Mouse (Mus musculus) spleen, adult 2 months (tissue): ENCODE data around the gene Dkk1.

ENCODE experiments used
- CTCF ChIP-seq: fragments of 200-500 bp; IDR thresholded peaks from 2 replicates; pipeline ENCODE4 v1.5.1; 2011; ENCODE audit warnings: mild to moderate bottlenecking, inconsistent platforms; ENCODE audit not compliant: insufficient read depth, insufficient read length, insufficient replicate concordance; ENCODE audit errors: extremely low read depth
- POLR2A ChIP-seq: fragments of 200-500 bp; IDR thresholded peaks from 2 replicates; pipeline ENCODE4 v1.6.1; 2011; ENCODE audit warnings: low read depth, low read length, inconsistent platforms

DNA sequence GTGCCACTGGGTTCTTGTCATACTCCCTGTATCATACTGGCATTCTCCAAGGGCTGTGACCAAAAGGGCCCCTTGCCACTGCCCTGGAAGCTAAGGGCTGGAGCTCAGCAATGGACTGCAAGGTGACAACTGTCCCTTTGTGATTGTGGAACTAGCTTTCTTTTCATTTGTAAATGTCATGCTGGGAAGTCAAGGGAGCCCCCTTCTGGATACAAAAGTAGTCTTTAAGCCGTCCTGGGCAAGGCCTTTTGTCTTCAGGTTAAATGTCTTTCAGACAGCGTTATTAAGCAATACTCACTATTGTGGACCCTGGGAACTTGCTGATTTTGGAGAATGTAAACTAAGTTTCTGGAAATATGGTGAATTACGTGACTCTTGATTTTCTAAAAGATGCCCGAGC, 4.3 kb upstream of the Dkk1 start:
- TF ChIP-seq POLR2A (no peak), CTCF (no peak)
